Mouse (Mus musculus): Measurements from ENCODE around the gene Nolc1.

GRCm38 (mm10) chr19:46073285-46073684 lies 2.4 kb upstream of the Nolc1 start:
- TF ChIP-seq POLR2A (IDR thresholded peaks at IDR 0.05; ENCODE audit: insufficient read length, low read depth) (no peak), E2F4 (IDR thresholded peaks at IDR 0.05; ENCODE audit: insufficient read depth) (no peak)
